Mouse (Mus musculus): ENCODE data around the gene Adgrl3. TPM values are rescaled to one million over a fixed set of nuclear protein-coding genes. Genes with fewer than 3 reads are reported as not detected.

Adgrl3 gene
- 0.54 and 1.1 TPM in 2 replicates for total RNA-seq (2023)

DNA sequence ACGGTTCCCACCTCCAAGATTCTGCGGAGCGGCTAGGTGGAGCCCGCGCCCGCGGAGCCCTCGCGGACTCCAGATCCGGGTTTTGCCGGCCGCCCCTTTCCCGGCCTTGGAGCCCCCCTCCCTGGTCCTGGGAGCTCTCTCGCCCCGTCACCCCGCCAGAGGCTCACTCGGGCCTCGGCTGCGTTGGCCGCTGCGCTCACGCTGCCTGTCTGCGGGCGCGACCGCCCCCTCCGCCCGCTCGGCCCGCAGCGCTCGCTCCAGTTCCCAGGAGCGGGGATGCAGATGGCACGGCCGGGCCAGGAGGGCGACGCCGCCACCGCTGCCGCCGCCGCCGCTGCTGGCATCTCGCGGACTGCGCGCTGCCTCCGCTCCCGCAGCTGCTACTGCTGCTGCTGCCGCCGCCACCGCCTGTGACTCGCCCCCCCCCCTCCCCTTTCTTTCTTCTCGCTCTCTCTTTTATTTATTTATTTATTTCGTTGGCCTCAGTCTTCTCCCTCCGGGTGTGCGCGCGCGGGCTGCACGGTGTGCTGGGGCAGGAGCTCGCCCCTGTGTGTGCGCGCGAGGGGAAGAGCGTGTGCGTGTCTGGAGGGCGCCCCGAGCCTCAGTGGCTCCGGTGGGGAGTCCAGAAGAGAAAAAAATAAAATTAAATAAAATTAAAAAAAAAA is at the start of gene Adgrl3:
Gene Adgrl3, plus strand, starts transcription at position 549 of the 665 bp plus-strand sequence.

